Mouse (Mus musculus) urinary bladder, adult 2 months (tissue): ENCODE data around the gene Abca13. TPM values are rescaled to one million over a fixed set of nuclear protein-coding genes. Genes with fewer than 3 reads are reported as not detected.
"Not testable (repeated sequence)": the region's sequence is repeated elsewhere in the genome, so short reads cannot be mapped to it uniquely, and the experiment has no call there.

ENCODE experiments used
- DNase-seq: peaks from one replicate; pipeline ENCODE4 v3.0.0; 2022; ENCODE audit warnings: low spot score
- polyA plus RNA-seq: library from polyadenylated mRNA; depleted of rRNA; stranded (reverse); fragments of >200 nt; gene quantifications from 2 replicates; pipeline ENCODE4 v1.2.3, GENCODE M21; 2012

The Abca13 gene
- polyA plus RNA-seq, 1 experiment = under 0.01 TPM

GRCm38 (mm10) chr11:9291168-9291567 lies 99.4 kb downstream of the Abca13 start:
- no peak for DNase-seq

GRCm38 (mm10) chr11:9299615-9300014 lies 107.9 kb downstream of the Abca13 start:
- no peak for DNase-seq

GRCm38 (mm10) chr11:9305450-9305849 lies 113.7 kb downstream of the Abca13 start:
- DNase-seq = no peak

- no peak for DNase-seq
Observed at GRCm38 (mm10) chr11:9316545-9316944, 124.8 kb downstream of the Abca13 start.

- peak; percentile 27 for DNase-seq
Observed at GRCm38 (mm10) chr11:9317076-9317929, 125.6 kb downstream of the Abca13 start.

GRCm38 (mm10) chr11:9338151-9338550 lies 146.4 kb downstream of the Abca13 start:
- no peak for DNase-seq

GRCm38 (mm10) chr11:9347724-9348123 lies 156.0 kb downstream of the Abca13 start:
- no peak for DNase-seq

- DNase-seq = no peak
Observed at GRCm38 (mm10) chr11:9373160-9373559, 181.4 kb downstream of the Abca13 start.

GRCm38 (mm10) chr11:9374426-9374825 lies 182.7 kb downstream of the Abca13 start:
- not testable (repeated sequence) for DNase-seq

- DNase-seq = no peak
Observed at GRCm38 (mm10) chr11:9388520-9388919, 196.8 kb downstream of the Abca13 start.

- no peak for DNase-seq
Observed at GRCm38 (mm10) chr11:9416946-9417345, 225.2 kb downstream of the Abca13 start.

- no peak for DNase-seq
Observed at GRCm38 (mm10) chr11:9420205-9420604, 228.5 kb downstream of the Abca13 start.

- DNase-seq = no peak
Observed at GRCm38 (mm10) chr11:9427411-9427810, 235.7 kb downstream of the Abca13 start.

- DNase-seq = no peak
Observed at GRCm38 (mm10) chr11:9432807-9433206, 241.1 kb downstream of the Abca13 start.

- DNase-seq = no peak
Observed at GRCm38 (mm10) chr11:9436617-9437016, 244.9 kb downstream of the Abca13 start.

GRCm38 (mm10) chr11:9439781-9440180 lies 248.0 kb downstream of the Abca13 start:
- DNase-seq = no peak

- no peak for DNase-seq
Observed at GRCm38 (mm10) chr11:9441192-9441591, 249.4 kb downstream of the Abca13 start.

GRCm38 (mm10) chr11:9472400-9472799 lies 280.7 kb downstream of the Abca13 start:
- DNase-seq = no peak

- DNase-seq = no peak
Observed at GRCm38 (mm10) chr11:9481511-9481910, 289.8 kb downstream of the Abca13 start.

- no peak for DNase-seq
Observed at GRCm38 (mm10) chr11:9500326-9501142, 308.8 kb downstream of the Abca13 start.

GRCm38 (mm10) chr11:9514966-9515365 lies 323.2 kb downstream of the Abca13 start:
- not testable (repeated sequence) for DNase-seq

- DNase-seq = no peak
Observed at GRCm38 (mm10) chr11:9528556-9528955, 336.8 kb downstream of the Abca13 start.

- DNase-seq = no peak
Observed at GRCm38 (mm10) chr11:9531715-9532114, 340.0 kb downstream of the Abca13 start.
